Mouse (Mus musculus) lung, postnatal 0 days (tissue): ENCODE results near the gene Cphx1.
"Not testable (repeated sequence)": the region's sequence is repeated elsewhere in the genome, so short reads cannot be mapped to it uniquely, and the experiment has no call there.

Experiments
- CTCF ChIP-seq: IDR thresholded peaks from 2 replicates; pipeline ENCODE4 v1.5.1; 2016; ENCODE audit warnings: antibody characterized with exemption, mild to moderate bottlenecking
- EP300 ChIP-seq: IDR thresholded peaks from 2 replicates; pipeline ENCODE4 v1.6.1; 2016; ENCODE audit warnings: antibody characterized with exemption, mild to moderate bottlenecking, control low read depth

DNA sequence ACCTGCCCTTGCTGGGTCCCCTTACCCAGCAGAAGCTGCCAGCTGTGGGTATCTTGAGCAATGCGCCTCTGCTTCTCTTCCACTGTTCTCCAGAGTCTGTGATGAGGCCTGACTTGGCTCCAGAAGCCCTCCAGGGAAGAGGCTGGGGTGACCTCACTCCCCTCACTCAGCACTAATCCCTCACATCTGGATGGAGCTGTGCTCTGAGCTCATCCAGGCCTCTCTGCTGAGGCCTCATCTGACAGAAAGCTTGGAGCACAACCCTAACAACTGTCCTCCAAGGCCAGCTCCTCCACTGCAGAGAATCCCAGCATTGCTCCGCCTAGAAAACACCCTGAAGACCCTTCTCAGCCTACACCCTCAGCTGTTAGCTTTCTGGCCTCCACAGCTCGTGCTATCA is 43.5 kb upstream of the Cphx1 start:
- not testable (repeated sequence) for TF ChIP-seq EP300, CTCF
